Mouse (Mus musculus) kidney, adult 2 months (tissue): ENCODE data around the gene Drd3.

Experiments
- CTCF ChIP-seq: fragments of 200-500 bp; conservative IDR thresholded peaks from 2 replicates; pipeline ENCODE4 v1.5.1; 2011; ENCODE audit warnings: low read depth, mild to moderate bottlenecking, control low read depth, low read length, moderate library complexity, mixed read lengths; ENCODE audit not compliant: insufficient read depth, insufficient read length
- POLR2A ChIP-seq: fragments of 200-500 bp; IDR thresholded peaks from one replicate; pipeline ENCODE4 v1.6.1; 2011; ENCODE audit warnings: low read depth, low read length, control low read depth

DNA sequence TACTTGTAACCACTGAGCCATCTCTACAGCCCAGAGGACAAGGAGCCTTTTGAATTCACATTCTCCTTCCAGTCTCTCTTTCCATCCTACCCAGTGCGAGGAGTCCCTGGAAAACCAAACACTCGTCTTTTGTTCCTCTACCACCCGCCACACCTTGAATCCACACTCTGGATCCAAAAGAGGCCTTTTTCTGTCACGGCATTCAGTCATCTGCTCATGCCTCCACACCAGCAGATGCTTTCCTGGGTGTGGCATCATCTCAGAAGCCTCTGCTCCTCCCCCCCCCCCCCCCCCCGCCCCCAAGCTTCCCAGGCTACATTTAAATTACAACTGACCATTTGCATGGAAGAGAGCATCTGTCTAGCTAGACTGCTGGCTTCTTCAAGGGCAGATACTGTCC, 62.5 kb downstream of the Drd3 start:
- TF ChIP-seq CTCF, result no peak
- TF ChIP-seq POLR2A, result no peak
